Mouse (Mus musculus) WW6 (cell line): ENCODE measurements around the gene Vmp1.

Source experiments
- DNase-seq: peaks from one replicate; pipeline ENCODE4 v3.0.0-alpha.2; 2013; ENCODE audit warnings: low read depth, low spot score

Gene Vmp1

GRCm38 (mm10) chr11:86683395-86684125 lies at the start of gene Vmp1, which contains the start of gene Ptrh2:
TSS of gene Vmp1 (minus strand) at chr11:86683836.
TSS of gene Ptrh2 (plus strand) at chr11:86683985.
- DNase-seq, result peak; percentile 99

GRCm38 (mm10) chr11:86731443-86731842 lies 47.8 kb upstream of the Vmp1 start:
- DNase-seq, result no peak

GRCm38 (mm10) chr11:86725607-86726006 lies 42.0 kb upstream of the Vmp1 start:
- no peak for DNase-seq

DNA sequence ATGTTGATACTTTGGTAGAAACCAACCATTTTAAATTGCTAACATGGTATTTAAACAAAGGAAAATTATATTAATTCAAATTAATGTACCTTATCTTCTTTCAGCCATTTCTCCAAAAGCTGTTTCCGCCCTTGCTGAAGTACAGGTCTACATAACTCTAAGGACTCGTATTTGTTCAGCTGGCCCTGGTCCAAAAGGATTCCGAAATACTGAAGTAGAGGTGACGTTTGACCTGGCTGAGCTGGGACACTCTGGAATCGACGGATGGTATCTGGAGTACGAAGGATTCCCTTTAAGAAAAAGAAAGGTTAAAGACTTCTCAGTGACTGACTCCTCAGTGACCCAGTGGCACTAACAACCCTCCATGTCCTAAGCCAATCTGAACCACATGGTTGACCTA lies 41.3 kb upstream of the Vmp1 start:
- DNase-seq, result no peak

DNA sequence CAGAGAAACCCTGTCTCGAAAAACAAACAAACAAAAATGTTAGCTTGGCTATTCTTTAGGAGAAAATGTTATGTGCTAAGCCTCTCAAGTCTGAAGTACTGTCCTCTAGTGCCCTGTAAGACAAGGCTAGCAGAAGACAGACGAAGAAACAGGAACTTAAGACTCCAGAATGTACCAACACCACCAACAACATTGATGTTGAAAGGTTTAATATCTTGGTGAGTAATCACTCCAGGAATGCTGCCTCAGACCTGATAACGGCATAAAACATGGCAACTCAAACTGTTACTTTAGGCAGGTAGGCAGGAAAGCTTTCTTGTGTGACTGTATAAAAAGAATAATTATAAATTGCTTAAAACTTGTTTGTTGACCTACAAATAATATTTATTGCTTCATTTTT lies 40.4 kb upstream of the Vmp1 start:
- no peak for DNase-seq

DNA sequence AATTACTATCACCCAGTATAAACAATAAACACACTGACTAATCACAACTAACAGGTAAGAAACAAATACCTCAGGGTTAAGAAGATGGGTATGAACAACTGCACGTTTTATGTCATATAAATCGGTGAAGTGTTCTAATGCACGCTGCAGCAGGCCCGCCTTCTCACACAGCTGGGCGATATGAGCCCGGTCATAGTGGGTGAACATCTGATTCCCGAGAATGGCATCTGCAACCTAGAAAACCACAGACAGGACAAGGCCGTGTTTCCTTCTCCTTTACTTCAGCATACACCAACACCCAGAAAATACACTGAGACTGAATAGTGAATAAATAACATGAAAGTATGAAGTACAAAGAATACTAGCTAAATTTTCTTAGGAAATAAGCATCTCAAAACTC lies 35.8 kb upstream of the Vmp1 start:
- no peak for DNase-seq

DNA sequence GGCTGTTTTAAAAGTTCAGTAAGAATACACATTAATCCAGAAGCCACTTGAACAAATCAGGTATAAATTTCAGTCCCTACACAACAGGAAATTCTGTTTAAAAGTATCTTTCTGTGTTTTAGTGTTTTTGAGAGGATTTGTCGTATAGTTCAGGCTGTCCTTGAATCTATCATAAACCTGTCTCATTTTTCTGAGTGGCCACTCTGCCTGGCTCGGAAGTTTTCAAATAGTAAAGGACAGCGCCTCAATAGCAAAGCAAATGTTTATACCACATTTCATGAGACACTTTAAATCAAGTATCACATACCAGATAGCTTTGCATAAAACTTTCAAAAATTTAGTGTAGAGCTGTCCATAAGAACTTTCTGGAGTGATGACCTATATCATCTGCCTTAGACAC lies 34.7 kb upstream of the Vmp1 start:
- DNase-seq, result no peak

DNA sequence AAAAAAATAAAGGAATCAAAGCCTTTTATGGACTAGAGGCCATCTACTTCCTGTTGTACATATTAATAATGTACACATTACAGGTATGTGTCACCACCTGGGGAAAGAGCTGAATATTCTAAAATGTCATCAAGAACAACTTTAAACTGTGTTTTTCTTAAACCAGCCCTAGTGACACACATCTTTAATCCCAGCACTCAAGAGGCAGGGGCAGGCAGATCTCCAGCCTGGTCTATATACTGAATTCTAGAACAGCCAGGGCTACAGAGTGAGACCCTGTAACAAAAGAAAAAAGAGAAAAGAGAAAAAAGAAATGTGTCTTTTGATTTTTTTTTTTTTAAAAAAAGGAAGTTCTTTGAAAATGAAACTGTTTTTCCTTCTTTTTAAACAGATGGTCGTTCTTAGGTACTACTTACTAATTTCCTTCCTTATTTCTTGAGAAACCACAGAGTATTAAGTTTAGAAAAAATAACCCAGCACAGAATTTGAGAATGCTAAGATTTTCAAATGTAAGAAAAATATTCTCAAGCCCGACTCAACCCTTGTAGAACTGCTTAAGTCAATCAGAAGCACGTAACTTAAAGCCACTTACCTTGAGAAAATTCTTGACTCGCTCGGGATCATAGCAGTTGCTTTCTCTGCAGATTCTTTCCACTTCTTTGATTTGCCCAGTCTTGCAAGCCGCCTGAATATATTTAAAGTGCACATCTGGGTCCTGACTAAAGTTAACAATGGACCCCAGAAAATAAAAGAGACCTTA lies 33.9 kb upstream of the Vmp1 start:
- DNase-seq, result no peak

DNA sequence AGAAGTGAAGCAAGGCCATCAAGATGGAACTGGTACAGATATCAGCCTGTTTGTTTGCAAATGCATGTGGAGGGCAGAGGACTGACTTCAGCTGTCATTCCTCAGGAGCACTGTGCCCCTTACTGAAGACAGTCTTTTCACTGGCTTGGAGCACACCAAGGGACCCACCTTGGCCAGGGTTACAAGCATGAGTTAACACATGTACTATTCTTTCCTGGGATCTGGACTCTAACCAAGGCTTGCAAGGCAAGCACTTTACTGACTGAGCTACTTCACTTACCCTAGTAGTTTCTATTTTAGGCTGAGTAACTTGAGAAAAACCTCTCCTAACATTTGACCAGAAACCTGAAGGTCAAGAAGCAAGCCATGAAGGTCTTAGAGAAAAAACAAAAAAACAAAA lies 31.0 kb upstream of the Vmp1 start:
- no peak for DNase-seq

- DNase-seq, result peak; percentile 59
These were observed 17.5 kb upstream of the Vmp1 start for GRCm38 (mm10) chr11:86701151-86701550.

- DNase-seq, result no peak
These were observed 11.8 kb upstream of the Vmp1 start for GRCm38 (mm10) chr11:86695461-86695860.

DNA sequence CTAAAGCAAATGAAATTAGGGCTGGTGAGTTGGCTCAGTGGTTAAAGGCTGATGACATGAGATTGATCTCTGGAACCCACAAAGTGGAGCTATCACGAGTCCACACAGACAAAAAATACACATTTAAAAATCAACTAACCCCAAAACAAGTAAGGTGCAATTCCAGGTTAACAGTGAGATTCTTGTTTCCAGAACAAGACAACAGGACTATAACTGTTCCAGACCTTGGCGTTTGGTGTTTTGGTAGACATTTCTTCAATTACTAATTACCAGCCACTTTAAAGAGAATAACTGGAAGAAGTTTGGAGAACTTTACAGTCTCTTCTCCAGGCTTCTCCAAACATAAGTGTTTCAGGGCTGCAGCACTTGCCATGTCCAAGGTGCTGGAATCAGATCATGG lies 8.9 kb upstream of the Vmp1 start:
- no peak for DNase-seq

GRCm38 (mm10) chr11:86691956-86692355 lies 8.3 kb upstream of the Vmp1 start:
- DNase-seq, result no peak

DNA sequence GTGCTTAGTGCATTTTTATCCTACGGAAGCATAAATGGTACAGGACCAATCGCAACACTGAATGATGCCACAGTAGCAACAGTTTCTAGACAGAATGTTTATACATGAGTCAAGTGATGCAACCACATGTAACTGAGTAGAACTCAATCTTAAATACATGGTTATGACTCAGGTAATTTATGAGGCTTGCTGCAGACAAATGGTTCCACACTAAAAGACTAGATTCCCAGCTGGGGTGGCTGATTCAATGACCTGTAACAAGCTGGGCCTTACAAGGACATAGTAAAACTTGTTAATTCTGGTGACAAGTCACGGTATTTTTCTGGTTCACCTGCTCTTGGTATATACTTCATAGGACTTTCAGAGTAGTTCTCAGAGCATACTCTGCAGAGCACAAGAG lies 7.8 kb upstream of the Vmp1 start:
- DNase-seq, result no peak

DNA sequence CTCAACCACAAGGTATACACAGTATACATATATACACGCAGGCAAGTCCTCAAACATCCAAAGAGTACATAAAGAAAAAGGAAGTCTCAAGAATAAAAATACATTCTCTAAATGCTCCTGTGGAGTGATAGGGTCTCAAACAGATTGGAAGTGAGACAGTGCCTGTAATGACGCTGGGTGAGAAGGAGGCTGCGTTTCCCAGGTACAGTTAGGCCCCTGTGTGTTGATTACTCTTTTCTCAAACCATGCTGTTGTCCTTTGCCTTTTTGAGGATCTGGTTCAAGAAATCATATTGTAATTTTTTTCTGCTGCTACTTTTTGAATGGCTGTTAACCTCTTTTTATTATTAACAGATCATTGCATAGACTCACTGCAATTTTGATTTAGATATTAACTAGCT lies 6.7 kb upstream of the Vmp1 start:
- no peak for DNase-seq

- DNase-seq, result no peak
These were observed 1.7 kb upstream of the Vmp1 start for GRCm38 (mm10) chr11:86685366-86685765.

DNA sequence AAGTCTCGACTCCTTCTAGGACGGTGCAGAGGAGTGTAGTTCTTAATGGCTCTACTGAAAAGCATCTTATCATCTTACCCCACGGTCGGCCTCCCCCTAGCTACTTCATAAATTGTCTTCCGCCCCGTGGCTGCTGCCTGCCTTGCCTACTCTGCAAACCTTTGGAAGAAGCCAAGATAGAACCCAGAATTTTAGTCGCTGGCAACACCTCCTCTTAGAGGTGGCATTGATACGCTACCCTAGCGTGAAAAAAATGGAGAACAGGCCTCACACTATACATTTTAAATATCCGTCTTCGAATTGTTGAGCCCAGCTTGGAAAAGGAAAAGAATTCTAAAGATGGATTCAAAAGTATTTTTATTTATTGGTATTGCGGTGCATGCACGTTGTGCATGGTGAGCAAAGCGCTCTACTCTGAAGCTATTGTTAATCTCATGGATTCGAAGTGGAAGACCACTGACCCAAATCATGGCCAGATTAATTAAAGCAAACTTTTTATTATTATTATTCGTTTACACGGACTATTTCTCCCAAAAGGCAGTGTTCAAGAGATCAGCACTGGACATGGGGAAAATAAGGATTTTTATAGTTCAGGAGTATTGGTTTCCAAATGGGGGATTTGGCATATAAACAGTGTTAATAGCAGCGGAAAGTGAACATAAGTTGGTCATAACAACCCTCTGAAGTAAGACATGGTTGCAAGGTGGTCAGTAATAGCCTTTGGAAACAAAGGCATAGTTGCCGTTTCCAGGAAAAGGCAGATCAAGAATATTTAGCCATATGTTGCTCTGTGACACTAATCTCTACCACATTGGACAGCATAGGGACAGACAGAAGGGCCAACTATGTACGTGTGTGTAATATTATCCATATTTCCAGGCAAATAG lies 733 bp upstream of the Vmp1 start:
- DNase-seq, result no peak

GRCm38 (mm10) chr11:86682861-86683260 lies 775 bp downstream of the Vmp1 start:
- no peak for DNase-seq

DNA sequence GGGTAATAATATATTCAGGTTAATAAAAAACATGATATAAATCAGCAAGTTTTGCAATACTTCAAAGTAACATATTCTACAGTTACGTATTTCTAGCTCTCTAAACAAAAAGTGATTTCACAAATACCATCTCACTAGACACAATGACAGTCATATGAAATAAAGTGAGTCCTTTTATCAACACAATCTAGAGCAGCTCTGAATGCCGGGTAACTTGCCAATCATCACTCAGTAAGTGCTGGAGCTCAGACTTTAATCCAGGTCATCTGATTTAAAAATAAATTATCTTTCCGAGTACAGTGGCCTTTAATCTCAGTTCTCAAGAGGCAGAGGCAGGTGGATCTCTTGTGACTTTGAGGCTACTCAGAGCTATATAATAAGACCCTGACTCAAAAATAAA lies 2.2 kb downstream of the Vmp1 start:
- no peak for DNase-seq

GRCm38 (mm10) chr11:86680729-86681128 lies 2.9 kb downstream of the Vmp1 start:
- DNase-seq, result no peak

DNA sequence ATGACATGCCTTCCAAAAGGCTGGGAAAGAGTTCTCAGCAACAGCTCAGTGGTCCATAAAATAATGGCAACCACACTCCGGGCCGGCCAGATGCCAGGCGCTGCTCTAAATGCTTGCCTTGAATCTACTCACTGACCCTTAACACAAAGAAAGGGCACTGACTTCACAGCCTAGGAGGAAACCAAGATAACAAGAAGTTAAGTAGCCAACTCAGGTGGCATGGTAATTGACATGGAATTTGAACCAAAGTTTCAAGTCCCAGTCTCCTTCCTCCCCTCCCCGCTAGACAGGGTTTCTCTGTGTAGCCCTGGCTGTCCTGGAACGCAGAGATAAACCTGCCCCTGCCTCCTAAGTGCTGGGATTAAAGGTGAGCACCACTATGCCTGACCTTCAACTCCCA lies 4.7 kb downstream of the Vmp1 start:
- no peak for DNase-seq

DNA sequence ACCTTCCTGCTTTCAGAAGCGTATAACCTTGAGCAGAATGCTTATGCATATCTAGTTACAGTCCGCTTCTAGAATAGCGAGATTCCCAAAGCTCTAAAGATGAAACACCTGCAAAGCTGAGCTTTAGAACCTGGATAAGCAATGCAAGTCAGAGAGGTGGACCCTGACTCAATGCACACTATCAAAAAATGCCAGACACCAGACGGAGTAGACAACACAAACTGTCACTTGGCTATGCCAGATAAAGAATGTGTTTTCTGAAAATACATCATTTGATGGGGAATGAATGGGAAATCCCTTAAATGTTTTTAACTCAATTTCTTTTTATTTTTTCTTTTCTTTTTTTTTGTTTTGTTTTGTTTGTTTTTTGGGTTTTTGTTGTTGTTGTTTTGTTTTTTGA lies 8.1 kb downstream of the Vmp1 start:
- no peak for DNase-seq
